Mouse (Mus musculus): ENCODE measurements around the gene Cntnap1. TPM values are rescaled to one million over a fixed set of nuclear protein-coding genes. Genes with fewer than 3 reads are reported as not detected.
A peak's percentile ranks its signal among the peaks of the same experiment; 100 is the strongest.

Gene Cntnap1
- total RNA-seq, 1 experiment = 0.18 TPM

DNA sequence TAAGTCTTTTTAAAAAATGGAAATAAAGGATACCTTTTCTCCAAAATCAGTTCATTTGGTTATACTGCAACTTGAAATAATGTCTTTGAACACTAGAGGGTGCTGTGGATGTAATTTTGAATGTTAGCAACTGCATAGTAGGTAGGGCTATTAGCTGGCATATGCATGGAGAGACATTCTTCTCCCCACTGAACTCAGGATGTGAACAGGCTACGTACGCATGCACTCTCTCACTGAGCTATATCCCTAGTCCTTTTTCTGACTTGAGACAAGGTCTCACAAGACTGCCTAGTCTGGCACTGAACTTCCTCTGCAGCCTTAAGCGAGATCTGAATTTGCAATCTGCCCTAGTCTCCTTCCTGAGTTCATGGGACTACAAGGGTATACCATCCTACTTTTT is 41.6 kb downstream of the Cntnap1 start:
- DNase-seq (ENCODE audit: low read depth, low spot score) = peak; percentile 70
- in situ Hi-C loops (cut with MboI; ENCODE audit: low sequenced_read_pairs in 2 of 2, unreplicated experiment in 2 of 2) = no loop called here
- Histone ChIP-seq H3K4me1 (ENCODE audit: control insufficient read depth in 2 of 2, insufficient read depth in 2 of 2, low read length in 2 of 2, poor library complexity in 1 of 2) (no peaks in the 10 kb centered on the region), H3K9ac (ENCODE audit: insufficient read depth, low read depth, low read length, poor library complexity, severe bottlenecking) (no peak overlapping the region), H3K27ac (ENCODE audit: insufficient read depth, low read depth, low read length, poor library complexity, severe bottlenecking) (no peak overlapping the region), H3K4me3 (ENCODE audit: insufficient read depth in 1 of 2, low read depth in 1 of 2, low read length in 2 of 2, poor library complexity in 1 of 2, severe bottlenecking in 1 of 2) (no peak overlapping the region), H3K9me3 (ENCODE audit: control insufficient read depth, insufficient read depth, low read depth, low read length) (no peaks in the 10 kb centered on the region), H3K36me3 (ENCODE audit: control insufficient read depth, insufficient read depth, low read length, poor library complexity, severe bottlenecking) (peaks cover 18% of the 10 kb centered on the region; the same call in 1 of the 2 replicates)
- TF ChIP-seq MAFK (IDR thresholded peaks at IDR 0.05; ENCODE audit: insufficient read depth, low read depth, low read length) = no peak
- TF ChIP-seq HCFC1 (IDR thresholded peaks at IDR 0.05; ENCODE audit: borderline replicate concordance, insufficient read depth, low read length) = no peak
- no peak; the same call in 1 of the 2 replicates for TF ChIP-seq ZC3H11A (IDR thresholded peaks at IDR 0.05; ENCODE audit: borderline replicate concordance, low read depth, low read length)
- no peak for TF ChIP-seq CHD2 (IDR thresholded peaks at IDR 0.05; ENCODE audit: low read depth, low read length)
- no peak for TF ChIP-seq ZNF384 (IDR thresholded peaks at IDR 0.05; ENCODE audit: low read depth, low read length)

DNA sequence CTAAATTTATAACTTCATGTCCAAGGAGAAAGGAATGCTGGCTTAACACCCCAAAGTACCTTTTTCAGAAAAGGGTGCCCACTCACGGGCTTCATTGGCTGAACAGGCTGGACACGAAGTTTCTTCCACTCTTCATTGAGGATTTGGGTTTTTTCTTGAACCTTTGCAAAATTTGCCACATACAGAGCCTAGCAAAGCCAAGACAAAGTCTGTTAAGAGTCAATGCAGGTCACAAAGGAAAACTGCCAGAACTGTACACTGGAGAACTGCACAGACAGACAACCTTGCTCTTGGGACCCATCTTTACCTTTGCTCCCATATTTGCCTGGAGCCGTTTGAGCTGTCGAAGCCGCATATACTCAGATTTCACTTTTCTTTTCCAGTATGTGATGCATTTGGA is 46.6 kb downstream of the Cntnap1 start:
- in situ Hi-C loops (cut with MboI; ENCODE audit: low sequenced_read_pairs in 2 of 2, unreplicated experiment in 2 of 2) = no loop called here
- Histone ChIP-seq H3K9ac (ENCODE audit: insufficient read depth, low read depth, low read length, poor library complexity, severe bottlenecking) (no peak overlapping the region), H3K27ac (ENCODE audit: insufficient read depth, low read depth, low read length, poor library complexity, severe bottlenecking) (no peak overlapping the region), H3K4me1 (ENCODE audit: control insufficient read depth in 2 of 2, insufficient read depth in 2 of 2, low read length in 2 of 2, poor library complexity in 1 of 2) (no peaks in the 10 kb centered on the region), H3K9me3 (ENCODE audit: control insufficient read depth, insufficient read depth, low read depth, low read length) (no peaks in the 10 kb centered on the region), H3K4me3 (ENCODE audit: insufficient read depth in 1 of 2, low read depth in 1 of 2, low read length in 2 of 2, poor library complexity in 1 of 2, severe bottlenecking in 1 of 2) (no peak overlapping the region), H3K36me3 (ENCODE audit: control insufficient read depth, insufficient read depth, low read length, poor library complexity, severe bottlenecking) (peaks cover 6% of the 10 kb centered on the region)
- no peak for TF ChIP-seq ZC3H11A (IDR thresholded peaks at IDR 0.05; ENCODE audit: borderline replicate concordance, low read depth, low read length)
- no peak for DNase-seq (ENCODE audit: low read depth, low spot score)

DNA sequence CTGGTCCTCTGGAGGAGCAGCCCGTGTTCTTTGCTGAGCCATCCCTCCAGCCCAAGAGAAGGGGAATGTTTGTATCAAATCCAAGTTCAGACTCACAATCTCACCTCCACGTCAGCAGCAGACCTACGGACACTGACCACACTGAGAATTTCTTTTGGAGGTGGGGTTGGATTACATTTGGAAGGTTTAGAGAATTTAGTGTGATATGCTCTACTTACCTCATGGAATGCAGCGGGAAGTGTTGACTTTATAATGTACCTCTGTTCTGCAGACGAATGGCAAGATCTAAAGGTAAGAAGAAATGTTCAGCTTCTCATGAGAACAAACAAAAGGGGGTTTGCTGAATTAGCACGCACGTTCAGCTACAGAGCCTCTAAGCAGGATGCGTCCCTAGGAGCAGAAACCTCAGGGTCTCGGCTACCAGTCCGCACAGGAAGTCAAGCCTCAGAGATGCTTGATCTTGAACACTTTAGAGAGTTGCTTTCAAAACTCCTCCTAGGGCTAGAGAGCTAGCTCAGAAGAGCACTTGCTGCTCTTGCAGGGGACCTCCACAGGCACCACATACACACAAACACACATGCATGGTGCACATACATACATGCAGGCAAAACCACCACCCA is 48.2 kb downstream of the Cntnap1 start:
- TF ChIP-seq ZC3H11A (IDR thresholded peaks at IDR 0.05; ENCODE audit: borderline replicate concordance, low read depth, low read length) (no peak), HCFC1 (IDR thresholded peaks at IDR 0.05; ENCODE audit: borderline replicate concordance, insufficient read depth, low read length) (no peak), CHD2 (IDR thresholded peaks at IDR 0.05; ENCODE audit: low read depth, low read length) (no peak), ZNF384 (IDR thresholded peaks at IDR 0.05; ENCODE audit: low read depth, low read length) (no peak), MAFK (IDR thresholded peaks at IDR 0.05; ENCODE audit: insufficient read depth, low read depth, low read length) (no peak)
- no peaks in the 10 kb centered on the region for H3K9me3 ChIP-seq (ENCODE audit: control insufficient read depth, insufficient read depth, low read depth, low read length)
- in situ Hi-C loops (cut with MboI; ENCODE audit: low sequenced_read_pairs in 2 of 2, unreplicated experiment in 2 of 2) = no loop called here

DNA sequence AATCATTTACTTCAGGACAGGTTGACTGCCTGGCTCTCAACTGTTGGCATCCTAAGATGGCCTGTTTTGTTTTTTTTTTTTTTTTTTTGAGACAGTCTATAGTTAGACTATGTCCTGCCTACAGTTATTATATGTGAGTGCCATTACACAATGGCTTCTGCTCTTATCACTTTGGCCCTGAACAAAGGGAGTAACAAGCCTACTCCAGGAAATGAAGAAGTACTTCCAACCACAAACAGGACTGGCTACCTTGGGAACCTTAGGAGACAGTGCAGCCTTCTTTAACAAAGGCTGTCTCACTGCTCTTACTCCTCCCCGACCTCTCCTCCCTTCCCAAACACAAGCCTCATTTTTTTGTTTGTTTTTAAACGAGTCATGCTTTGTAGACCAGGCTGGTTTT is 50.5 kb downstream of the Cntnap1 start:
- TF ChIP-seq ZC3H11A (IDR thresholded peaks at IDR 0.05; ENCODE audit: borderline replicate concordance, low read depth, low read length) (no peak), CHD2 (IDR thresholded peaks at IDR 0.05; ENCODE audit: low read depth, low read length) (no peak), HCFC1 (IDR thresholded peaks at IDR 0.05; ENCODE audit: borderline replicate concordance, insufficient read depth, low read length) (no peak)
- Histone ChIP-seq H3K9me3 (ENCODE audit: control insufficient read depth, insufficient read depth, low read depth, low read length) (no peaks in the 10 kb centered on the region), H3K4me1 (ENCODE audit: control insufficient read depth in 2 of 2, insufficient read depth in 2 of 2, low read length in 2 of 2, poor library complexity in 1 of 2) (no peaks in the 10 kb centered on the region), H3K9ac (ENCODE audit: insufficient read depth, low read depth, low read length, poor library complexity, severe bottlenecking) (no peak overlapping the region), H3K27ac (ENCODE audit: insufficient read depth, low read depth, low read length, poor library complexity, severe bottlenecking) (no peak overlapping the region), H3K4me3 (ENCODE audit: insufficient read depth in 1 of 2, low read depth in 1 of 2, low read length in 2 of 2, poor library complexity in 1 of 2, severe bottlenecking in 1 of 2) (no peak overlapping the region), H3K36me3 (ENCODE audit: control insufficient read depth, insufficient read depth, low read length, poor library complexity, severe bottlenecking) (no peaks in the 10 kb centered on the region; the same call in 1 of the 2 replicates)
- no peak for DNase-seq (ENCODE audit: low read depth, low spot score)
- in situ Hi-C loops (cut with MboI; ENCODE audit: low sequenced_read_pairs in 2 of 2, unreplicated experiment in 2 of 2) = no loop called here

More for the DNA sequence above, 48.2 kb downstream of the Cntnap1 start:
- H3K4me1 ChIP-seq (ENCODE audit: control insufficient read depth in 2 of 2, insufficient read depth in 2 of 2, low read length in 2 of 2, poor library complexity in 1 of 2) = no peaks in the 10 kb centered on the region
- H3K36me3 ChIP-seq (ENCODE audit: control insufficient read depth, insufficient read depth, low read length, poor library complexity, severe bottlenecking) = peaks cover 6% of the 10 kb centered on the region
- no peak overlapping the region for H3K27ac ChIP-seq (ENCODE audit: insufficient read depth, low read depth, low read length, poor library complexity, severe bottlenecking)
- no peak overlapping the region for H3K4me3 ChIP-seq (ENCODE audit: insufficient read depth in 1 of 2, low read depth in 1 of 2, low read length in 2 of 2, poor library complexity in 1 of 2, severe bottlenecking in 1 of 2)
- H3K9ac ChIP-seq (ENCODE audit: insufficient read depth, low read depth, low read length, poor library complexity, severe bottlenecking) = no peak overlapping the region
- DNase-seq (ENCODE audit: low read depth, low spot score) = no peak
